Comparison of ENCODE assay signal across 25 mouse cellular contexts in genomic region chr2:76119848-76120247, GRCm38 (mm10).
DNase-seq lines count a peak whose midpoint lies in the region; TF ChIP-seq lines count a peak whose summit lies in the region.
"Had no signal": no experiment of that assay in that cellular context is flagged by ENCODE, and none has a peak within 500 bp of the region (broad histone marks: within the 10 kb centered on the region; RNA-seq: fewer than 3 reads in every experiment).

No protein-coding gene starts in this region.

- H3K4me1 ChIP-seq in heart, adult 2 months (ENCODE audit: control insufficient read depth, insufficient read depth, low read length), result no peaks in the 10 kb centered on the region
- H3K4me1 ChIP-seq in bone marrow, adult 2 months (ENCODE audit: control insufficient read depth, insufficient read depth, low read length), result no peaks in the 10 kb centered on the region
- H3K4me1 ChIP-seq: hindbrain, embryonic 10.5 days; limb, embryonic 12.5 days; midbrain, embryonic 12.5 days; neural tube, embryonic 12.5 days had no signal

- WGBS in heart, adult 2 months, result 51% methylated on average over 2 of the region's 2 CpGs
- 47% methylated on average over 2 of the region's 2 CpGs for WGBS in bone marrow, adult 2 months

- no peaks in the 10 kb centered on the region for H3K79me2 ChIP-seq in heart, adult 2 months (replicated peaks; ENCODE audit: control insufficient read depth, insufficient read depth, low read length)

- H3K4me3 ChIP-seq in heart, adult 2 months, result no peak overlapping the region
- no peak overlapping the region for H3K4me3 ChIP-seq in layer of hippocampus, adult 2 months
- H3K4me3 ChIP-seq in bone marrow, adult 2 months (replicated peaks; ENCODE audit: control insufficient read depth, low read depth, low read length), result no peak overlapping the region
- H3K4me3 ChIP-seq: erythroblast, embryonic 14.5 days; hindbrain, embryonic 10.5 days; limb, embryonic 12.5 days; midbrain, embryonic 12.5 days; myocyte; neural tube, embryonic 12.5 days had no signal

- intact Hi-C loops in heart, adult 2 months (cut with DNase I), result loop anchor here (10.0 kb wide), 1 partner anchor 135 kb away; no protein-coding TSS in a partner anchor

- no peak for TF ChIP-seq POLR2A in heart, adult 2 months (IDR thresholded peaks at IDR 0.05; ENCODE audit: insufficient read depth, low read depth, low read length)
- no peak for TF ChIP-seq POLR2A in bone marrow, adult 2 months (IDR thresholded peaks at IDR 0.05; ENCODE audit: borderline replicate concordance, control insufficient read depth, low read depth, low read length)

- peak; percentile 24 for DNase-seq in heart, adult 11 months
- no peak for DNase-seq in heart, adult 2 months
- no peak for DNase-seq in layer of hippocampus, adult 2 months (ENCODE audit: low spot score in 2 of 2)
- DNase-seq in layer of hippocampus, postnatal 36 days, result no peak
- peak; percentile 17 for DNase-seq in thymus, postnatal 0 days (ENCODE audit: low spot score)
- DNase-seq in thymus, postnatal 14 days, result no peak
- no peak for DNase-seq in left cerebral cortex, adult 11 months (ENCODE audit: low spot score)
- DNase-seq: adrenal gland, postnatal 25 days; cerebellum, adult 2 months; cerebellum, postnatal 14 days; forebrain, postnatal 0 days; heart, postnatal 14 days; kidney, postnatal 4 days; right cerebral cortex, adult 18-20 months; right cerebral cortex, postnatal 4 days; thymus, adult 2 months had no signal

- no peak overlapping the region for H3K9ac ChIP-seq in heart, adult 2 months (ENCODE audit: low read depth, low read length)
- H3K9ac ChIP-seq: forebrain, postnatal 0 days; limb, embryonic 12.5 days; midbrain, embryonic 12.5 days; neural tube, embryonic 12.5 days had no signal

- TF ChIP-seq EP300 in heart, adult 2 months (IDR thresholded peaks at IDR 0.05; ENCODE audit: insufficient read depth, low read depth, low read length), result no peak

- no peak overlapping the region for H3K27ac ChIP-seq in heart, adult 2 months
- no peak overlapping the region for H3K27ac ChIP-seq in layer of hippocampus, adult 2 months
- no peak overlapping the region for H3K27ac ChIP-seq in bone marrow, adult 2 months (ENCODE audit: control insufficient read depth, insufficient read depth, low read depth, low read length, poor library complexity)
- H3K27ac ChIP-seq: hindbrain, embryonic 10.5 days; limb, embryonic 12.5 days; midbrain, embryonic 12.5 days; neural tube, embryonic 12.5 days; stomach, postnatal 0 days had no signal

- no peaks in the 10 kb centered on the region for H3K27me3 ChIP-seq in heart, adult 2 months (ENCODE audit: control insufficient read depth, insufficient read depth, low read length)
- H3K27me3 ChIP-seq: limb, embryonic 12.5 days; midbrain, embryonic 12.5 days; neural tube, embryonic 12.5 days had no signal

- H3K36me3 ChIP-seq in heart, adult 2 months (ENCODE audit: control insufficient read depth, insufficient read depth, low read length), result no peaks in the 10 kb centered on the region
- H3K36me3 ChIP-seq: G1E; hindbrain, embryonic 10.5 days; limb, embryonic 12.5 days; midbrain, embryonic 12.5 days; neural tube, embryonic 12.5 days had no signal

- TF ChIP-seq CTCF in heart, adult 2 months (IDR thresholded peaks at IDR 0.05), result no peak
- 0 out of 2 replicates have a peak, but pooled peaks have one; percentile 10 for TF ChIP-seq CTCF in layer of hippocampus, adult 2 months (conservative IDR thresholded peaks at IDR 0.05)
- TF ChIP-seq CTCF in bone marrow, adult 2 months (IDR thresholded peaks at IDR 0.05; ENCODE audit: control insufficient read depth, insufficient read depth, low read length), result 0 out of 2 replicates have a peak, but pooled peaks have one; percentile 15

Comparison
In these comparisons a context has a peak if more than half of its experiments do, and no peak if none do; other contexts are left out.
1. DNase-seq: peak in heart, adult 11 months (single experiment) and thymus, postnatal 0 days (single experiment); none in heart, adult 2 months (0 of 2), layer of hippocampus, adult 2 months (0 of 2), layer of hippocampus, postnatal 36 days (0 of 2), thymus, postnatal 14 days (single experiment) and left cerebral cortex, adult 11 months (single experiment).